Mouse (Mus musculus) MEL (cell line): ENCODE measurements around the gene Sept9. TPM values are rescaled to one million over a fixed set of nuclear protein-coding genes. Genes with fewer than 3 reads are reported as not detected.

Source experiments
- DNase-seq: peaks from one replicate; pipeline ENCODE4 v3.0.0; 2011; ENCODE audit warnings: low read depth, low spot score
- H3K27ac ChIP-seq: 2 replicates; pipeline ENCODE4 v1.5.1; 2012; ENCODE audit warnings: low read depth, mild to moderate bottlenecking, control low read depth, low read length, moderate library complexity; ENCODE audit not compliant: control insufficient read depth
- H3K27me3 ChIP-seq, 2 experiments: fragments of 150-350 bp in 1 of 2; sonication (generic) in 1 of 2; 2 replicates each; pipeline ENCODE4 v1.6.1; 2012; ENCODE audit warnings: low read length in 2 of 2, mild to moderate bottlenecking in 2 of 2, improper control_type of control experiment in 1 of 2, moderate library complexity in 1 of 2; ENCODE audit not compliant: insufficient read depth in 2 of 2, control insufficient read depth in 1 of 2
- H3K36me3 ChIP-seq, 2 experiments: 2 replicates each; pipeline ENCODE4 v1.6.1; 2012 to 2014; ENCODE audit warnings: low read length in 2 of 2, improper control_type of control experiment in 1 of 2, inconsistent platforms in 1 of 2, mild to moderate bottlenecking in 1 of 2; ENCODE audit not compliant: insufficient read depth in 2 of 2, control insufficient read depth in 1 of 2
- H3K4me1 ChIP-seq, 2 experiments: fragments of 150-350 bp in 1 of 2; sonication (generic) in 1 of 2; 2 replicates each; pipeline ENCODE4 v1.6.1; 2012; ENCODE audit warnings: low read length in 2 of 2, improper control_type of control experiment in 1 of 2, mild to moderate bottlenecking in 1 of 2; ENCODE audit not compliant: insufficient read depth in 2 of 2, control insufficient read depth in 1 of 2
- H3K4me3 ChIP-seq, 2 experiments: fragments of 150-350 bp in 1 of 2; sonication (generic) in 1 of 2; 2 replicates each; pipeline ENCODE4 v1.5.1; 2012; ENCODE audit warnings: low read depth in 2 of 2, low read length in 2 of 2, mild to moderate bottlenecking in 2 of 2, moderate library complexity in 2 of 2, control low read depth in 1 of 2, improper control_type of control experiment in 1 of 2; ENCODE audit not compliant: control insufficient read depth in 1 of 2, insufficient read depth in 1 of 2
- H3K79me2 ChIP-seq: 2 replicates; pipeline ENCODE4 v1.6.1; 2012; ENCODE audit warnings: mild to moderate bottlenecking, low read length, moderate library complexity; ENCODE audit not compliant: control insufficient read depth, poor library complexity, insufficient read depth
- H3K9ac ChIP-seq: 2 replicates; pipeline ENCODE4 v1.6.1; 2012; ENCODE audit warnings: low read depth, mild to moderate bottlenecking, control low read depth, low read length, moderate library complexity; ENCODE audit not compliant: control insufficient read depth, poor library complexity, severe bottlenecking
- H3K9me3 ChIP-seq: fragments of 150-350 bp; sonication (generic); replicated peaks from 2 replicates; pipeline ENCODE4 v1.6.1; 2012; ENCODE audit warnings: mild to moderate bottlenecking, low read length, improper control_type of control experiment, moderate library complexity; ENCODE audit not compliant: insufficient read depth
- BHLHE40 ChIP-seq: IDR thresholded peaks from 2 replicates; pipeline ENCODE4 v1.6.1; 2012; ENCODE audit warnings: low read depth, mild to moderate bottlenecking, inconsistent platforms, low read length, improper control_type of control experiment, borderline replicate concordance
- CHD1 ChIP-seq: IDR thresholded peaks from 2 replicates; pipeline ENCODE4 v1.6.1; 2012; ENCODE audit warnings: low read depth, mild to moderate bottlenecking, inconsistent platforms, low read length, improper control_type of control experiment
- CTCF ChIP-seq, 3 experiments: IDR thresholded peaks in 2 of 3; conservative IDR thresholded peaks in 1 of 3; 2 replicates each; pipeline ENCODE4 v1.5.1; 2011 to 2012; ENCODE audit warnings: low read length in 3 of 3, low read depth in 2 of 3, mild to moderate bottlenecking in 2 of 3, improper control_type of control experiment in 1 of 3, inconsistent platforms in 1 of 3, mixed read lengths in 1 of 3, moderate library complexity in 1 of 3; ENCODE audit not compliant: control insufficient read depth in 1 of 3, insufficient read depth in 1 of 3, poor library complexity in 1 of 3, severe bottlenecking in 1 of 3
- ETS1 ChIP-seq: IDR thresholded peaks from 2 replicates; pipeline ENCODE4 v1.6.1; 2012; ENCODE audit warnings: low read depth, mild to moderate bottlenecking, inconsistent platforms, low read length, improper control_type of control experiment, moderate library complexity
- GATA1 ChIP-seq: IDR thresholded peaks from 2 replicates; pipeline ENCODE4 v1.6.1; 2011; ENCODE audit warnings: low read depth, low read length, improper control_type of control experiment
- JUND ChIP-seq: IDR thresholded peaks from 2 replicates; pipeline ENCODE4 v1.6.1; 2011; ENCODE audit warnings: low read depth, mild to moderate bottlenecking, improper control_type of control experiment, low read length
- KAT2A ChIP-seq: conservative IDR thresholded peaks from 2 replicates; pipeline ENCODE4 v1.6.1; 2012; ENCODE audit warnings: low read depth, low read length, improper control_type of control experiment, inconsistent platforms
- MAFK ChIP-seq: IDR thresholded peaks from 2 replicates; pipeline ENCODE4 v1.6.1; 2011; ENCODE audit warnings: low read depth, mild to moderate bottlenecking, low read length, improper control_type of control experiment, borderline replicate concordance
- MAX ChIP-seq: IDR thresholded peaks from 2 replicates; pipeline ENCODE4 v1.6.1; 2011; ENCODE audit warnings: low read length, improper control_type of control experiment
- MAZ ChIP-seq: IDR thresholded peaks from 2 replicates; pipeline ENCODE4 v1.6.1; 2012; ENCODE audit warnings: low read depth, mild to moderate bottlenecking, inconsistent platforms, low read length, improper control_type of control experiment
- MEF2A ChIP-seq: IDR thresholded peaks from 2 replicates; pipeline ENCODE4 v1.6.1; 2014; ENCODE audit warnings: low read depth, mild to moderate bottlenecking, inconsistent platforms, low read length, improper control_type of control experiment; ENCODE audit not compliant: poor library complexity, insufficient replicate concordance, severe bottlenecking; ENCODE audit errors: extremely low read depth
- MXI1 ChIP-seq: IDR thresholded peaks from 2 replicates; pipeline ENCODE4 v1.6.1; 2011; ENCODE audit warnings: mild to moderate bottlenecking, low read depth, low read length, improper control_type of control experiment
- MYB ChIP-seq: IDR thresholded peaks from 2 replicates; pipeline ENCODE4 v1.6.1; 2011; ENCODE audit warnings: mild to moderate bottlenecking, low read depth, low read length, improper control_type of control experiment
- MYC ChIP-seq: IDR thresholded peaks from 2 replicates; pipeline ENCODE4 v1.6.1; 2011; ENCODE audit warnings: low read depth, mild to moderate bottlenecking, low read length, improper control_type of control experiment, moderate library complexity
- NELFE ChIP-seq: IDR thresholded peaks from 2 replicates; pipeline ENCODE4 v1.6.1; 2011; ENCODE audit warnings: low read depth, low read length, improper control_type of control experiment
- NRF1 ChIP-seq: IDR thresholded peaks from 2 replicates; pipeline ENCODE4 v1.6.1; 2014; ENCODE audit warnings: low read depth, mild to moderate bottlenecking, inconsistent platforms, low read length, improper control_type of control experiment, moderate library complexity; ENCODE audit not compliant: poor library complexity, insufficient read depth, severe bottlenecking
- POLR2AphosphoS5 ChIP-seq: IDR thresholded peaks from 2 replicates; pipeline ENCODE4 v1.6.1; 2012; ENCODE audit warnings: low read depth, borderline replicate concordance, mild to moderate bottlenecking, inconsistent platforms, low read length, moderate library complexity, mixed read lengths
- RAD21 ChIP-seq: IDR thresholded peaks from 2 replicates; pipeline ENCODE4 v1.6.1; 2011; ENCODE audit warnings: mild to moderate bottlenecking, low read depth, low read length, improper control_type of control experiment
- SMC3 ChIP-seq: IDR thresholded peaks from 2 replicates; pipeline ENCODE4 v1.6.1; 2011; ENCODE audit warnings: low read depth, low read length, improper control_type of control experiment
- TAL1 ChIP-seq: IDR thresholded peaks from 2 replicates; pipeline ENCODE4 v1.6.1; 2012; ENCODE audit warnings: mild to moderate bottlenecking, inconsistent platforms, low read length, moderate library complexity, mixed read lengths
- TBP ChIP-seq: IDR thresholded peaks from 2 replicates; pipeline ENCODE4 v1.8.0; 2011; ENCODE audit warnings: low read depth, low read length, improper control_type of control experiment
- UBTF ChIP-seq: IDR thresholded peaks from 2 replicates; pipeline ENCODE4 v1.6.1; 2012; ENCODE audit warnings: low read depth, mild to moderate bottlenecking, inconsistent platforms, low read length, improper control_type of control experiment, moderate library complexity, borderline replicate concordance; ENCODE audit not compliant: insufficient read depth
- USF1 ChIP-seq: IDR thresholded peaks from 2 replicates; pipeline ENCODE4 v1.6.1; 2014; ENCODE audit warnings: low read depth, mild to moderate bottlenecking, inconsistent platforms, low read length, improper control_type of control experiment, moderate library complexity
- ZKSCAN1 ChIP-seq: IDR thresholded peaks from 2 replicates; pipeline ENCODE4 v1.6.1; 2012; ENCODE audit warnings: low read depth, mild to moderate bottlenecking, inconsistent platforms, low read length, improper control_type of control experiment, moderate library complexity
- polyA plus RNA-seq, 2 experiments: library from polyadenylated mRNA; stranded (reverse) in 1 of 2; unstranded in 1 of 2; fragments of >175 nt in 1 of 2; fragments of >200 nt in 1 of 2; gene quantifications; 2 replicates each; pipeline versions ENCODE4 v1.2.1 to v1.2.4; 2012; ENCODE audit warnings: low replicate concordance in 2 of 2, low read depth in 1 of 2; ENCODE audit not compliant: insufficient read length in 2 of 2, insufficient read depth in 1 of 2, missing spikeins in 1 of 2
- total RNA-seq: library from RNA; depleted of rRNA; stranded (reverse); fragments of 300-350 nt; gene quantifications from 2 replicates; pipeline ENCODE4 v1.2.3, GENCODE M21; 2012

Gene Sept9
- total and polyA plus RNA-seq, 3 experiments, result 49.7 to 196 (median 163) TPM

GRCm38 (mm10) chr11:117266906-117267721 is 67.7 kb downstream of the Sept9 start:
- Histone ChIP-seq H3K4me3 (peak overlapping the region; percentile 47 to 71), H3K9ac (peak overlapping the region; percentile 59), H3K36me3 (peaks cover 0 to 11% of the 10 kb centered on the region in 2 experiments; a peak in 2 of 4 replicates), H3K27me3 (no peaks in the 10 kb centered on the region; a peak in 1 of 4 replicates), H3K27ac (no peak overlapping the region), H3K9me3 (no peaks in the 10 kb centered on the region), H3K4me1 (peaks cover 2 to 36% of the 10 kb centered on the region in 2 experiments), H3K79me2 (peaks cover 4% of the 10 kb centered on the region; the same call in 1 of the 2 replicates)
- DNase-seq, result peak; percentile 50
- TF ChIP-seq NRF1 (no peak), SMC3 (peak; percentile 28), BHLHE40 (no peak), CTCF (IDR thresholded peaks at IDR 0.05 in 2 of 3, conservative IDR thresholded peaks at IDR 0.05 in 1 of 3; ENCODE audit: control insufficient read depth in 1 of 3, insufficient read depth in 1 of 3, low read depth in 2 of 3, low read length in 3 of 3, poor library complexity in 1 of 3, severe bottlenecking in 1 of 3) (peak in 2 of 3 experiments; percentile 34 to 44; a peak in 4 of 6 replicates), TBP (no peak), POLR2AphosphoS5 (no peak), MAZ (peak; percentile 46; the same call in 1 of the 2 replicates), ETS1 (no peak), MEF2A (no peak)

- H3K36me3 ChIP-seq, result peaks cover 0 to 11% of the 10 kb centered on the region in 2 experiments; a peak in 2 of 4 replicates
- H3K27ac ChIP-seq, result no peak overlapping the region
- H3K4me3 ChIP-seq, result no peak overlapping the region
- no peaks in the 10 kb centered on the region; a peak in 1 of 4 replicates for H3K27me3 ChIP-seq
- H3K9me3 ChIP-seq, result no peaks in the 10 kb centered on the region
- DNase-seq, result no peak
- H3K79me2 ChIP-seq, result peaks cover 4% of the 10 kb centered on the region; the same call in 1 of the 2 replicates
- H3K4me1 ChIP-seq, result peaks cover 2 to 36% of the 10 kb centered on the region in 2 experiments
- H3K9ac ChIP-seq, result no peak overlapping the region
- TF ChIP-seq TAL1 (no peak), MAFK (no peak), ZKSCAN1 (no peak), USF1 (no peak), GATA1 (no peak), RAD21 (no peak), JUND (no peak), MAZ (no peak), KAT2A (no peak), NELFE (no peak), MXI1 (no peak), MYC (no peak), MAX (no peak), UBTF (no peak), CHD1 (no peak), MYB (no peak), TBP (no peak)
These were observed 68.4 kb downstream of the Sept9 start for GRCm38 (mm10) chr11:117267828-117268227.
